Mouse (Mus musculus): Measurements from ENCODE around the gene Oaz3.

Gene Oaz3

GRCm38 (mm10) chr3:94465632-94466430 lies 22.1 kb upstream of the Oaz3 start:
- no peaks in the 10 kb centered on the region for H3K9me3 ChIP-seq (ENCODE audit: low read length)

GRCm38 (mm10) chr3:94463926-94464578 lies 20.3 kb upstream of the Oaz3 start:
- Histone ChIP-seq H3K27me3 (ENCODE audit: insufficient read depth, low read length) (0 out of 2 replicates have a peak, but pooled peaks cover 5% of the 10 kb centered on the region), H3K4me1 (replicated peaks; ENCODE audit: low read depth, low read length) (peaks cover 38% of the 10 kb centered on the region)

More at GRCm38 (mm10) chr3:94465632-94466430, 22.1 kb upstream of the Oaz3 start:
- TF ChIP-seq POU5F1 (IDR thresholded peaks at IDR 0.05; ENCODE audit: borderline replicate concordance, low read length) (no peak), NANOG (IDR thresholded peaks at IDR 0.05; ENCODE audit: borderline replicate concordance, low read length) (no peak), CTCF (conservative IDR thresholded peaks at IDR 0.05; ENCODE audit: low read length) (no peak)
- H3K27me3 ChIP-seq (ENCODE audit: insufficient read depth, low read length) = no peaks in the 10 kb centered on the region
- 0 out of 2 replicates have a peak overlapping the region, but pooled peaks have one; percentile 7 for H3K4me3 ChIP-seq (replicated peaks; ENCODE audit: low read length)
- H3K4me1 ChIP-seq (replicated peaks; ENCODE audit: low read depth, low read length) = peaks cover 45% of the 10 kb centered on the region
- H3K36me3 ChIP-seq (ENCODE audit: insufficient read depth, low read length) = no peaks in the 10 kb centered on the region

GRCm38 (mm10) chr3:94459834-94460233 lies 16.1 kb upstream of the Oaz3 start:
- TF ChIP-seq NANOG (IDR thresholded peaks at IDR 0.05; ENCODE audit: borderline replicate concordance, low read length) = no peak
- no peak for TF ChIP-seq POU5F1 (IDR thresholded peaks at IDR 0.05; ENCODE audit: borderline replicate concordance, low read length)
- H3K27me3 ChIP-seq (ENCODE audit: insufficient read depth, low read length) = peaks cover 19% of the 10 kb centered on the region
- H3K9me3 ChIP-seq (ENCODE audit: low read length) = peaks cover 8% of the 10 kb centered on the region; the same call in 1 of the 2 replicates
- no peaks in the 10 kb centered on the region for H3K36me3 ChIP-seq (ENCODE audit: insufficient read depth, low read length)
- no peak overlapping the region for H3K4me3 ChIP-seq (replicated peaks; ENCODE audit: low read length)
- peaks cover 15% of the 10 kb centered on the region for H3K4me1 ChIP-seq (replicated peaks; ENCODE audit: low read depth, low read length)

More at GRCm38 (mm10) chr3:94463926-94464578, 20.3 kb upstream of the Oaz3 start:
- Histone ChIP-seq H3K9me3 (ENCODE audit: low read length) (peaks cover 2% of the 10 kb centered on the region; the same call in 1 of the 2 replicates), H3K4me3 (replicated peaks; ENCODE audit: low read length) (peak overlapping the region; percentile 32; the same call in 1 of the 2 replicates), H3K36me3 (ENCODE audit: insufficient read depth, low read length) (no peaks in the 10 kb centered on the region)
- TF ChIP-seq POU5F1 (IDR thresholded peaks at IDR 0.05; ENCODE audit: borderline replicate concordance, low read length) (no peak), NANOG (IDR thresholded peaks at IDR 0.05; ENCODE audit: borderline replicate concordance, low read length) (no peak), CTCF (conservative IDR thresholded peaks at IDR 0.05; ENCODE audit: low read length) (no peak)

- H3K4me1 ChIP-seq (replicated peaks; ENCODE audit: low read depth, low read length) = 0 out of 2 replicates have a peak, but pooled peaks cover 4% of the 10 kb centered on the region
- H3K27me3 ChIP-seq (ENCODE audit: insufficient read depth, low read length) = peaks cover 27% of the 10 kb centered on the region
- TF ChIP-seq CTCF (conservative IDR thresholded peaks at IDR 0.05; ENCODE audit: low read length) (no peak), NANOG (IDR thresholded peaks at IDR 0.05; ENCODE audit: borderline replicate concordance, low read length) (no peak), POU5F1 (IDR thresholded peaks at IDR 0.05; ENCODE audit: borderline replicate concordance, low read length) (no peak)
- peaks cover 11% of the 10 kb centered on the region; the same call in 1 of the 2 replicates for H3K9me3 ChIP-seq (ENCODE audit: low read length)
- no peak overlapping the region for H3K4me3 ChIP-seq (replicated peaks; ENCODE audit: low read length)
- peaks cover 3% of the 10 kb centered on the region for H3K36me3 ChIP-seq (ENCODE audit: insufficient read depth, low read length)
These were observed 13.3 kb upstream of the Oaz3 start for GRCm38 (mm10) chr3:94457055-94457454.

- Histone ChIP-seq H3K4me1 (replicated peaks; ENCODE audit: low read depth, low read length) (0 out of 2 replicates have a peak, but pooled peaks cover 4% of the 10 kb centered on the region), H3K9me3 (ENCODE audit: low read length) (peaks cover 11% of the 10 kb centered on the region; the same call in 1 of the 2 replicates), H3K4me3 (replicated peaks; ENCODE audit: low read length) (0 out of 2 replicates have a peak overlapping the region, but pooled peaks have one; percentile 20), H3K36me3 (ENCODE audit: insufficient read depth, low read length) (peaks cover 3% of the 10 kb centered on the region), H3K27me3 (ENCODE audit: insufficient read depth, low read length) (peaks cover 27% of the 10 kb centered on the region)
- TF ChIP-seq NANOG (IDR thresholded peaks at IDR 0.05; ENCODE audit: borderline replicate concordance, low read length) (no peak), CTCF (conservative IDR thresholded peaks at IDR 0.05; ENCODE audit: low read length) (peak; percentile 59), POU5F1 (IDR thresholded peaks at IDR 0.05; ENCODE audit: borderline replicate concordance, low read length) (no peak)
These were observed 12.8 kb upstream of the Oaz3 start for GRCm38 (mm10) chr3:94456529-94457000.

GRCm38 (mm10) chr3:94449377-94449776 lies 5.7 kb upstream of the Oaz3 start:
- Histone ChIP-seq H3K27me3 (ENCODE audit: insufficient read depth, low read length) (peaks cover 3% of the 10 kb centered on the region; the same call in 1 of the 2 replicates), H3K4me3 (replicated peaks; ENCODE audit: low read length) (no peak overlapping the region), H3K4me1 (replicated peaks; ENCODE audit: low read depth, low read length) (peaks cover 7% of the 10 kb centered on the region), H3K9me3 (ENCODE audit: low read length) (0 out of 2 replicates have a peak, but pooled peaks cover 2% of the 10 kb centered on the region), H3K36me3 (ENCODE audit: insufficient read depth, low read length) (peaks cover 65% of the 10 kb centered on the region)
- TF ChIP-seq POU5F1 (IDR thresholded peaks at IDR 0.05; ENCODE audit: borderline replicate concordance, low read length) = no peak
- TF ChIP-seq CTCF (conservative IDR thresholded peaks at IDR 0.05; ENCODE audit: low read length) = no peak
- no peak for TF ChIP-seq NANOG (IDR thresholded peaks at IDR 0.05; ENCODE audit: borderline replicate concordance, low read length)

- TF ChIP-seq NANOG (IDR thresholded peaks at IDR 0.05; ENCODE audit: borderline replicate concordance, low read length) = no peak
- no peak for TF ChIP-seq CTCF (conservative IDR thresholded peaks at IDR 0.05; ENCODE audit: low read length)
- no peak for TF ChIP-seq POU5F1 (IDR thresholded peaks at IDR 0.05; ENCODE audit: borderline replicate concordance, low read length)
- peaks cover 38% of the 10 kb centered on the region for H3K36me3 ChIP-seq (ENCODE audit: insufficient read depth, low read length)
These were observed 641 bp downstream of the Oaz3 start, which contains the start of gene Mrpl9 for GRCm38 (mm10) chr3:94442951-94443596. TSS of gene Mrpl9 (plus strand) at chr3:94443318.

More at GRCm38 (mm10) chr3:94442951-94443596, 641 bp downstream of the Oaz3 start, which contains the start of gene Mrpl9:
- peak within 1 kb of the TSS; percentile 100 for H3K4me3 ChIP-seq (replicated peaks; ENCODE audit: low read length)
- peaks cover 10% of the 10 kb centered on the region for H3K4me1 ChIP-seq (replicated peaks; ENCODE audit: low read depth, low read length)
- H3K27me3 ChIP-seq (ENCODE audit: insufficient read depth, low read length) = peaks cover 9% of the 10 kb centered on the region
- no peaks in the 10 kb centered on the region for H3K9me3 ChIP-seq (ENCODE audit: low read length)

Measured in E14TG2a.4 (cell line).